In the genomic region with DNA sequence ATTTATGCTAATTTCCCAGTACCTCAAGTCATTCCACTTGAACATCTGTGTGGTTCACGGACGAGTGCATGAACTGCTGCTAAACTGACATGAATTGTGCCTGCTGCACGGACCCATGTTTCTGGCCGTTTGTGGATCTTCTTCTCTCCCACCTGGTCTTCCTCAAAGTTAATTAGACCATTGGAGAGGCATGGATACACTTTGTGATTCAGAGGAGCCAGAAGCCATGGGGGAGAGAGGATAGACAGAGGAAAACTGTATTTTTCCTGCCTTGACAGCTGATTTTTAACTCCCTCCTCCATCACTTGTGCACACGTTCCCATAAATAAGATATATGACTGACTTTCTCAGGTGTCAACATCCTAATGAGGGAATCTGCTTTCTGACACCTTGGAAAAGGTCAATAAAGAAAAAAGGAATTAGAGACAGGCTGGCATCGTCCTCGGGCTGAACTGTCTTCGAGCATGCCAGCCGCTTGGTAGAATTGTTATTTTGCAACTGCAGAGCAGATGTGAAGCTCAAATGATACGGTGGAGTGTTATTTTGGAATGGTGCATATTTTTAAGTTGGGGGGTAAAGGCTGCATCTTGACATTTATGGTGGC, we compare ENCODE assay signal across 22 mouse cellular contexts. TPM values are rescaled to one million over a fixed set of nuclear protein-coding genes. Genes with fewer than 3 reads are reported as not detected.
A peak's percentile ranks its signal among the peaks of the same experiment; 100 is the strongest.
DNase-seq lines count a peak whose midpoint lies in the region; ATAC-seq and TF ChIP-seq lines count a peak whose summit lies in the region.
"Had no signal": no experiment of that assay in that cellular context is flagged by ENCODE, and none has a peak within 500 bp of the region (broad histone marks: within the 10 kb centered on the region; RNA-seq: fewer than 3 reads in every experiment).

No protein-coding gene starts in this region.

- ATAC-seq in heart, embryonic 15.5 days (replicated peaks; ENCODE audit: insufficient number of reproducible peaks, insufficient read depth, low FRiP score, low read depth): no peak
- ATAC-seq in kidney, embryonic 14.5 days (ENCODE audit: low FRiP score, low TSS enrichment): peak; percentile 90
- ATAC-seq: activated CD4-positive, CD25-positive, alpha-beta regulatory T cell, adult 4 months; forebrain, embryonic 16.5 days; Patski had no signal

- no peaks in the 10 kb centered on the region for H3K36me3 ChIP-seq in heart, embryonic 15.5 days
- no peaks in the 10 kb centered on the region for H3K36me3 ChIP-seq in kidney, embryonic 14.5 days (ENCODE audit: control insufficient read depth, insufficient read depth, low read length)
- H3K36me3 ChIP-seq: forebrain, embryonic 12.5 days; heart, embryonic 12.5 days; hindbrain, embryonic 15.5 days had no signal

- intact Hi-C loops in left cerebral cortex, postnatal 4 days (cut with DNase I): no loop called here
- intact Hi-C loops in left cerebral cortex, postnatal 36 days (cut with DNase I): no loop called here

- H3K9me3 ChIP-seq in heart, embryonic 15.5 days (replicated peaks): no peaks in the 10 kb centered on the region
- no peaks in the 10 kb centered on the region for H3K9me3 ChIP-seq in kidney, embryonic 14.5 days (ENCODE audit: control insufficient read depth, low read length)
- H3K9me3 ChIP-seq: forebrain, embryonic 12.5 days; heart, embryonic 12.5 days; hindbrain, embryonic 15.5 days had no signal

- H3K9ac ChIP-seq in heart, embryonic 15.5 days: no peak overlapping the region
- H3K9ac ChIP-seq in kidney, embryonic 14.5 days (ENCODE audit: low read depth, low read length): no peak overlapping the region
- H3K9ac ChIP-seq: forebrain, embryonic 12.5 days; heart, embryonic 12.5 days; hindbrain, embryonic 15.5 days had no signal

- no peak for TF ChIP-seq POLR2A in olfactory bulb, adult 2 months (IDR thresholded peaks at IDR 0.05; ENCODE audit: insufficient read depth, low read depth, low read length)

- 80% methylated on average over 10 of the region's 10 CpGs for WGBS in heart, embryonic 15.5 days
- 24% methylated on average over 10 of the region's 10 CpGs for WGBS in kidney, embryonic 14.5 days
- 54% methylated on average over 10 of the region's 10 CpGs for WGBS in olfactory bulb, adult 2 months

- H3K4me1 ChIP-seq in heart, embryonic 15.5 days (replicated peaks): peaks cover 4% of the 10 kb centered on the region
- peaks cover 3% of the 10 kb centered on the region; the same call in 1 of the 2 replicates for H3K4me1 ChIP-seq in kidney, embryonic 14.5 days (ENCODE audit: control insufficient read depth, insufficient read depth, low read length)
- H3K4me1 ChIP-seq in olfactory bulb, adult 2 months (ENCODE audit: control insufficient read depth, insufficient read depth, low read length): peaks cover 15% of the 10 kb centered on the region

- DNase-seq in heart, adult 18-20 months: no peak
- DNase-seq in kidney, postnatal 36 days: no peak
- DNase-seq in left cerebral cortex, postnatal 4 days: peak; percentile 27
- DNase-seq in left cerebral cortex, postnatal 36 days (ENCODE audit: low spot score in 2 of 2): no peak
- DNase-seq: adrenal gland, postnatal 14 days; cerebellum, adult 11-12 months; cerebellum, adult 9-11 months; gastrocnemius, postnatal 10 days; heart, postnatal 36 days had no signal

- TF ChIP-seq CTCF in olfactory bulb, adult 2 months (IDR thresholded peaks at IDR 0.05; ENCODE audit: insufficient read depth, low read depth, low read length): no peak

- H3K27me3 ChIP-seq in heart, embryonic 15.5 days: no peaks in the 10 kb centered on the region
- no peaks in the 10 kb centered on the region for H3K27me3 ChIP-seq in kidney, embryonic 14.5 days (ENCODE audit: control insufficient read depth, insufficient read depth, low read length)
- H3K27me3 ChIP-seq: CH12.LX; heart, embryonic 12.5 days; hindbrain, embryonic 15.5 days had no signal

- H3K4me3 ChIP-seq in heart, embryonic 15.5 days: no peak overlapping the region
- no peak overlapping the region for H3K4me3 ChIP-seq in kidney, embryonic 14.5 days (ENCODE audit: low read length)
- no peak overlapping the region for H3K4me3 ChIP-seq in olfactory bulb, adult 2 months (ENCODE audit: insufficient read depth, low read depth, low read length)
- H3K4me3 ChIP-seq: forebrain, embryonic 12.5 days; heart, embryonic 12.5 days; hindbrain, embryonic 15.5 days had no signal

- no peak overlapping the region for H3K4me2 ChIP-seq in heart, embryonic 15.5 days
- H3K4me2 ChIP-seq in kidney, embryonic 14.5 days (replicated peaks; ENCODE audit: low read depth, low read length): no peak overlapping the region
- H3K4me2 ChIP-seq: forebrain, embryonic 12.5 days; heart, embryonic 12.5 days; hindbrain, embryonic 15.5 days had no signal

- peak overlapping the region; percentile 24; the same call in 1 of the 2 replicates for H3K27ac ChIP-seq in heart, embryonic 15.5 days
- no peak overlapping the region for H3K27ac ChIP-seq in kidney, embryonic 14.5 days (ENCODE audit: low read depth, low read length)
- peak overlapping the region; percentile 26 for H3K27ac ChIP-seq in olfactory bulb, adult 2 months (ENCODE audit: insufficient read depth, low read depth, low read length)
- H3K27ac ChIP-seq: forebrain, embryonic 12.5 days had no signal

RNA-seq across cellular contexts. Expression of a gene that starts 34.9 kb away (rescaled TPM):
- 0.13 and 0.18 TPM in 2 replicates for polyA plus RNA-seq in heart, embryonic 15.5 days (2015; fragmentation: Nextera tagmentation; extraction: Ambion mirVana)
- total RNA-seq in heart, adult 18-20 months (2021): not detected
- 0.24 and 0.46 TPM in 2 replicates for polyA plus RNA-seq in kidney, embryonic 14.5 days (2014; fragmentation: Nextera tagmentation; extraction: Ambion mirVana)
- total RNA-seq in left cerebral cortex, postnatal 4 days (2021): 1 to 10 TPM; 2.3 to 2.7 TPM
- 1 to 10 TPM; 1.4 to 1.6 TPM for total RNA-seq in left cerebral cortex, postnatal 36 days (2021)
- polyA plus RNA-seq in olfactory bulb, adult 2 months (2012; ENCODE audit: insufficient read depth, insufficient read length, low replicate concordance, missing spikeins): not detected in 2 replicates
- total RNA-seq: adrenal gland, adult 18-20 months; adrenal gland, postnatal 14 days; heart, adult 8-10 months; heart, postnatal 36 days had no signal
- polyA plus RNA-seq: heart, postnatal 0 days; Patski had no signal
